8 mouse cellular contexts compared by ENCODE assay signal in genomic region chr10:88730571-88731495, GRCm38 (mm10). TPM values are rescaled to one million over a fixed set of nuclear protein-coding genes. Genes with fewer than 3 reads are reported as not detected.
DNase-seq lines count a peak whose midpoint lies in the region; ATAC-seq and TF ChIP-seq lines count a peak whose summit lies in the region.

TSS of gene Arl1 (plus strand) at chr10:88730858.

- DNase-seq in c-Kit-positive CD71-positive TER-119-positive erythroid progenitor cells, embryonic 14.5 days (ENCODE audit: low spot score) = peak; percentile 78
- peak; percentile 95 to 96 for DNase-seq in heart, postnatal 10 days
- DNase-seq in large intestine, adult 2 months (ENCODE audit: low read depth, low spot score) = peak; percentile 85
- peak; percentile 93 for DNase-seq in liver, postnatal 0 days
- DNase-seq in testis, postnatal 10 days (ENCODE audit: low spot score) = peak; percentile 95

- peak; percentile 81; the same call in 1 of the 2 replicates for TF ChIP-seq EP300 in liver, postnatal 0 days (IDR thresholded peaks at IDR 0.05; ENCODE audit: low read depth)

- peaks cover 16% of the 10 kb centered on the region for H3K4me1 ChIP-seq in E14TG2a.4 (replicated peaks; ENCODE audit: low read depth, low read length)
- H3K4me1 ChIP-seq in forebrain, embryonic 13.5 days = peaks cover 17% of the 10 kb centered on the region
- H3K4me1 ChIP-seq in liver, postnatal 0 days (ENCODE audit: insufficient read depth) = peaks cover 9% of the 10 kb centered on the region
- peaks cover 9% of the 10 kb centered on the region for H3K4me1 ChIP-seq in neural tube, embryonic 14.5 days (ENCODE audit: control insufficient read depth, insufficient read depth, low read length)

- H3K27me3 ChIP-seq in E14TG2a.4 (ENCODE audit: insufficient read depth, low read length) = peaks cover 15% of the 10 kb centered on the region; the same call in 1 of the 2 replicates
- H3K27me3 ChIP-seq in forebrain, embryonic 13.5 days = no peaks in the 10 kb centered on the region
- H3K27me3 ChIP-seq in liver, postnatal 0 days (ENCODE audit: insufficient read depth, low read length) = no peaks in the 10 kb centered on the region
- H3K27me3 ChIP-seq in neural tube, embryonic 14.5 days (ENCODE audit: control insufficient read depth, insufficient read depth, low read length) = no peaks in the 10 kb centered on the region

- peak within 1 kb of the TSS; percentile 95 for H3K4me2 ChIP-seq in forebrain, embryonic 13.5 days
- peak within 1 kb of the TSS; percentile 95 for H3K4me2 ChIP-seq in liver, postnatal 0 days (ENCODE audit: low read depth, low read length)
- H3K4me2 ChIP-seq in neural tube, embryonic 14.5 days (ENCODE audit: low read depth, low read length) = peak within 1 kb of the TSS; percentile 91

- ATAC-seq in forebrain, embryonic 13.5 days = peak; percentile 95
- ATAC-seq in liver, postnatal 0 days = peak; percentile 95
- peak; percentile 98 for ATAC-seq in neural tube, embryonic 14.5 days (ENCODE audit: low read depth)

- H3K9me3 ChIP-seq in E14TG2a.4 (ENCODE audit: low read length) = no peaks in the 10 kb centered on the region
- no peaks in the 10 kb centered on the region for H3K9me3 ChIP-seq in forebrain, embryonic 13.5 days (replicated peaks)
- no peaks in the 10 kb centered on the region for H3K9me3 ChIP-seq in liver, postnatal 0 days (ENCODE audit: low read length)
- no peaks in the 10 kb centered on the region for H3K9me3 ChIP-seq in neural tube, embryonic 14.5 days (ENCODE audit: control insufficient read depth, low read length)

- H3K27ac ChIP-seq in forebrain, embryonic 13.5 days = peak within 1 kb of the TSS; percentile 60; the same call in 1 of the 2 replicates
- peak within 1 kb of the TSS; percentile 85 for H3K27ac ChIP-seq in liver, postnatal 0 days (ENCODE audit: low read depth)
- H3K27ac ChIP-seq in neural tube, embryonic 14.5 days (ENCODE audit: low read depth, low read length) = peak within 1 kb of the TSS; percentile 49

- peak within 1 kb of the TSS; percentile 96 for H3K4me3 ChIP-seq in E14TG2a.4 (replicated peaks; ENCODE audit: low read length)
- peak within 1 kb of the TSS; percentile 98 for H3K4me3 ChIP-seq in forebrain, embryonic 13.5 days
- H3K4me3 ChIP-seq in liver, postnatal 0 days (ENCODE audit: low read depth, low read length) = peak within 1 kb of the TSS; percentile 90
- peak within 1 kb of the TSS; percentile 76 for H3K4me3 ChIP-seq in neural tube, embryonic 14.5 days (ENCODE audit: low read depth, low read length)

- H3K9ac ChIP-seq in forebrain, embryonic 13.5 days = peak within 1 kb of the TSS; percentile 95
- peak within 1 kb of the TSS; percentile 92 for H3K9ac ChIP-seq in liver, postnatal 0 days (replicated peaks)
- peak within 1 kb of the TSS; percentile 83 for H3K9ac ChIP-seq in neural tube, embryonic 14.5 days (replicated peaks; ENCODE audit: low read depth, low read length)

- intact Hi-C loops in heart, postnatal 10 days (cut with DNase I) = loop anchor here (2.0 to 5.0 kb wide), 3 partner anchors 96 to 352 kb away; partner anchors contain the start of genes Chpt1, Dram1, Gnptab and Utp20

- WGBS in forebrain, embryonic 13.5 days = under 1% methylated on average over 65 of the region's 65 CpGs
- under 1% methylated on average over 65 of the region's 65 CpGs for WGBS in large intestine, adult 2 months
- WGBS in liver, postnatal 0 days (ENCODE audit: insufficient replicate concordance) = under 1% methylated on average over 65 of the region's 65 CpGs
- under 1% methylated on average over 65 of the region's 65 CpGs for WGBS in neural tube, embryonic 14.5 days

- no peak for TF ChIP-seq CTCF in E14TG2a.4 (conservative IDR thresholded peaks at IDR 0.05; ENCODE audit: low read length)
- peak; percentile 6; the same call in 1 of the 2 replicates for TF ChIP-seq CTCF in liver, postnatal 0 days (IDR thresholded peaks at IDR 0.05; ENCODE audit: low read depth)

- H3K36me3 ChIP-seq in E14TG2a.4 (ENCODE audit: insufficient read depth, low read length) = peaks cover 12% of the 10 kb centered on the region; the same call in 1 of the 2 replicates
- 0 out of 2 replicates have a peak, but pooled peaks cover 1% of the 10 kb centered on the region for H3K36me3 ChIP-seq in forebrain, embryonic 13.5 days (ENCODE audit: poor library complexity, severe bottlenecking)
- H3K36me3 ChIP-seq in liver, postnatal 0 days (replicated peaks; ENCODE audit: insufficient read depth, low read length) = peaks cover under 1% of the 10 kb centered on the region; the same call in 1 of the 2 replicates
- no peaks in the 10 kb centered on the region for H3K36me3 ChIP-seq in neural tube, embryonic 14.5 days (ENCODE audit: control insufficient read depth, insufficient read depth, low read length)

RNA-seq across cellular contexts. Expression of gene Arl1, which starts in this region (rescaled TPM):
- 143 and 144 TPM in 2 replicates for polyA plus RNA-seq in forebrain, embryonic 13.5 days (2015; fragmentation: Nextera tagmentation; extraction: Ambion mirVana)
- 10 to 100 TPM; 92.5 to 95.3 TPM for total RNA-seq in heart, postnatal 10 days (2021)
- polyA plus RNA-seq in large intestine, adult 2 months (2012; rRNA removed) = 31.0 and 33.1 TPM in 2 replicates
- 89.1 and 89.4 TPM in 2 replicates for polyA plus RNA-seq in liver, postnatal 0 days (2015; fragmentation: Nextera tagmentation; extraction: Ambion mirVana)
- polyA plus RNA-seq in neural tube, embryonic 14.5 days (2014; fragmentation: Nextera tagmentation; extraction: Ambion mirVana) = 148 and 158 TPM in 2 replicates

Comparison
In these comparisons a context has a peak if more than half of its experiments do, and no peak if none do; other contexts are left out.
1. Peak in every context shown above with its lines: DNase-seq, ATAC-seq, H3K4me3 ChIP-seq and H3K27ac ChIP-seq.